Mouse (Mus musculus): ENCODE measurements around the gene Chchd5. TPM values are rescaled to one million over a fixed set of nuclear protein-coding genes. Genes with fewer than 3 reads are reported as not detected.

The Chchd5 gene
- polyA plus RNA-seq, 1 experiment from 2014 or later, result 21.1 TPM

GRCm38 (mm10) chr2:129166466-129167463 lies 37.3 kb downstream of the Chchd5 start:
- peak; percentile 95 for ATAC-seq
- no peak for TF ChIP-seq CTCF (IDR thresholded peaks at IDR 0.05)
- TF ChIP-seq EP300 (IDR thresholded peaks at IDR 0.05), result peak; percentile 68
- no peak overlapping the region for H3K9ac ChIP-seq (replicated peaks; ENCODE audit: low read depth)
- no peaks in the 10 kb centered on the region for H3K36me3 ChIP-seq (ENCODE audit: insufficient read depth, low read length)
- WGBS, result 52% methylated on average over 10 of the region's 10 CpGs
- peak overlapping the region; percentile 81 for H3K27ac ChIP-seq (ENCODE audit: low read length)
- no peak overlapping the region for H3K4me3 ChIP-seq (ENCODE audit: low read depth, low read length)
- H3K4me1 ChIP-seq (ENCODE audit: insufficient read depth, low read depth, low read length), result no peaks in the 10 kb centered on the region; the same call in 1 of the 2 replicates
- no peaks in the 10 kb centered on the region for H3K27me3 ChIP-seq (replicated peaks; ENCODE audit: insufficient read depth, low read length)
- peak; percentile 62 for DNase-seq (ENCODE audit: low spot score)
- H3K4me2 ChIP-seq (replicated peaks; ENCODE audit: low read depth, low read length), result no peak overlapping the region
- H3K9me3 ChIP-seq (ENCODE audit: low read length), result no peaks in the 10 kb centered on the region

GRCm38 (mm10) chr2:129173386-129173785 lies 43.9 kb downstream of the Chchd5 start:
- TF ChIP-seq EP300 (IDR thresholded peaks at IDR 0.05), result no peak
- TF ChIP-seq CTCF (IDR thresholded peaks at IDR 0.05), result no peak
- no peaks in the 10 kb centered on the region for H3K36me3 ChIP-seq (ENCODE audit: insufficient read depth, low read length)
- no peaks in the 10 kb centered on the region for H3K27me3 ChIP-seq (replicated peaks; ENCODE audit: insufficient read depth, low read length)
- no peak for DNase-seq (ENCODE audit: low spot score)
- no peak overlapping the region for H3K4me2 ChIP-seq (replicated peaks; ENCODE audit: low read depth, low read length)
- no peak overlapping the region for H3K4me3 ChIP-seq (ENCODE audit: low read depth, low read length)
- H3K27ac ChIP-seq (ENCODE audit: low read length), result no peak overlapping the region
- ATAC-seq, result no peak
- no peak overlapping the region for H3K9ac ChIP-seq (replicated peaks; ENCODE audit: low read depth)
- no peaks in the 10 kb centered on the region for H3K9me3 ChIP-seq (ENCODE audit: low read length)
- WGBS, result 48% methylated on average over 10 of the region's 10 CpGs
- no peaks in the 10 kb centered on the region for H3K4me1 ChIP-seq (ENCODE audit: insufficient read depth, low read depth, low read length)

- no peaks in the 10 kb centered on the region for H3K9me3 ChIP-seq (ENCODE audit: low read length)
- H3K4me3 ChIP-seq (ENCODE audit: low read depth, low read length), result no peak overlapping the region
- TF ChIP-seq CTCF (IDR thresholded peaks at IDR 0.05), result peak; percentile 90
- TF ChIP-seq EP300 (IDR thresholded peaks at IDR 0.05), result no peak
- no peaks in the 10 kb centered on the region for H3K36me3 ChIP-seq (ENCODE audit: insufficient read depth, low read length)
- H3K4me2 ChIP-seq (replicated peaks; ENCODE audit: low read depth, low read length), result no peak overlapping the region
- no peak overlapping the region for H3K9ac ChIP-seq (replicated peaks; ENCODE audit: low read depth)
- no peaks in the 10 kb centered on the region for H3K27me3 ChIP-seq (replicated peaks; ENCODE audit: insufficient read depth, low read length)
- DNase-seq (ENCODE audit: low spot score) (peak; percentile 81), ATAC-seq (peak; percentile 65)
- no peak overlapping the region for H3K27ac ChIP-seq (ENCODE audit: low read length)
- 22% methylated on average over 7 of the region's 7 CpGs for WGBS
- H3K4me1 ChIP-seq (ENCODE audit: insufficient read depth, low read depth, low read length), result no peaks in the 10 kb centered on the region
These were observed 45.0 kb downstream of the Chchd5 start for GRCm38 (mm10) chr2:129174474-129174873.

- Histone ChIP-seq H3K4me1 (ENCODE audit: insufficient read depth, low read depth, low read length) (no peaks in the 10 kb centered on the region), H3K4me2 (replicated peaks; ENCODE audit: low read depth, low read length) (no peak overlapping the region), H3K9me3 (ENCODE audit: low read length) (no peaks in the 10 kb centered on the region), H3K36me3 (ENCODE audit: insufficient read depth, low read length) (no peaks in the 10 kb centered on the region), H3K9ac (replicated peaks; ENCODE audit: low read depth) (no peak overlapping the region), H3K4me3 (ENCODE audit: low read depth, low read length) (no peak overlapping the region), H3K27ac (ENCODE audit: low read length) (no peak overlapping the region), H3K27me3 (replicated peaks; ENCODE audit: insufficient read depth, low read length) (no peaks in the 10 kb centered on the region)
- ATAC-seq (peak; percentile 71), DNase-seq (ENCODE audit: low spot score) (peak; percentile 72)
- no peak for TF ChIP-seq CTCF (IDR thresholded peaks at IDR 0.05)
- TF ChIP-seq EP300 (IDR thresholded peaks at IDR 0.05), result peak; percentile 68
- WGBS, result 36% methylated on average over 2 of the region's 2 CpGs
These were observed 46.1 kb downstream of the Chchd5 start for GRCm38 (mm10) chr2:129175636-129176035.

- H3K4me2 ChIP-seq (replicated peaks; ENCODE audit: low read depth, low read length), result no peak overlapping the region
- WGBS, result 77% methylated on average over 12 of the region's 12 CpGs
- TF ChIP-seq CTCF (IDR thresholded peaks at IDR 0.05), result no peak
- no peak for TF ChIP-seq EP300 (IDR thresholded peaks at IDR 0.05)
- no peaks in the 10 kb centered on the region for H3K4me1 ChIP-seq (ENCODE audit: insufficient read depth, low read depth, low read length)
- DNase-seq (ENCODE audit: low spot score) (no peak), ATAC-seq (no peak)
- no peaks in the 10 kb centered on the region for H3K9me3 ChIP-seq (ENCODE audit: low read length)
- H3K27ac ChIP-seq (ENCODE audit: low read length), result no peak overlapping the region
- H3K36me3 ChIP-seq (ENCODE audit: insufficient read depth, low read length), result no peaks in the 10 kb centered on the region
- no peak overlapping the region for H3K9ac ChIP-seq (replicated peaks; ENCODE audit: low read depth)
- H3K4me3 ChIP-seq (ENCODE audit: low read depth, low read length), result no peak overlapping the region
- H3K27me3 ChIP-seq (replicated peaks; ENCODE audit: insufficient read depth, low read length), result no peaks in the 10 kb centered on the region
These were observed 47.3 kb downstream of the Chchd5 start for GRCm38 (mm10) chr2:129176676-129177420.

- Histone ChIP-seq H3K27ac (ENCODE audit: low read length) (no peak overlapping the region), H3K9ac (replicated peaks; ENCODE audit: low read depth) (no peak overlapping the region), H3K4me1 (ENCODE audit: insufficient read depth, low read depth, low read length) (no peaks in the 10 kb centered on the region), H3K9me3 (ENCODE audit: low read length) (no peaks in the 10 kb centered on the region), H3K27me3 (replicated peaks; ENCODE audit: insufficient read depth, low read length) (no peaks in the 10 kb centered on the region), H3K36me3 (ENCODE audit: insufficient read depth, low read length) (no peaks in the 10 kb centered on the region), H3K4me3 (ENCODE audit: low read depth, low read length) (no peak overlapping the region), H3K4me2 (replicated peaks; ENCODE audit: low read depth, low read length) (no peak overlapping the region)
- TF ChIP-seq EP300 (IDR thresholded peaks at IDR 0.05) (no peak), CTCF (IDR thresholded peaks at IDR 0.05) (no peak)
- 84% methylated on average over 3 of the region's 3 CpGs for WGBS
- ATAC-seq (no peak), DNase-seq (ENCODE audit: low spot score) (no peak)
These were observed 48.2 kb downstream of the Chchd5 start for GRCm38 (mm10) chr2:129177661-129178060.

Data from lung, postnatal 0 days (tissue).